In the genomic region with DNA sequence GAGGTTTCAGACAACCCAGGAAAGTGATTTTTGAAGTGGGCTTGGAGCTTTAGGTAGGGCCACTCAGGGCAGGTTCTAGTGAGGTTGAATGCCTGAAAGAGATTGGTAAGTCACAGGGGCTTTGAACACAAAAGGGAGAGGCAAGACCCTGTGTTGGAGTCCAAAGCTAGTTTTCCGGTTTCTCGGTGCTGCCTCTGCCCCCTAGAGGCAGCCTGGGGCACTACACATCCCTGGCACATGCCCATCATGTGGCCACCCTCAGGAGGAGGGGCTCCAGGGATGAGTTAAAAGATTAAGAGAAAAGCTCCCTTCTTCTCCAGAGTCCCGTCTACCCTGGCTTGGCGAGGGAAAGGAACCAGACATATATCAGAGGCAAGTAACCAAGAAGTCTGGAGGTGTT, we compare ENCODE assay signal across 9 mouse cellular contexts. TPM values are rescaled to one million over a fixed set of nuclear protein-coding genes. Genes with fewer than 3 reads are reported as not detected.
A peak's percentile ranks its signal among the peaks of the same experiment; 100 is the strongest.
DNase-seq lines count a peak whose midpoint lies in the region; ATAC-seq lines count a peak whose summit lies in the region.
"Had no signal": no experiment of that assay in that cellular context is flagged by ENCODE, and none has a peak within 500 bp of the region (broad histone marks: within the 10 kb centered on the region; RNA-seq: fewer than 3 reads in every experiment).

A gene (plus strand): TSS at position 322 of the 400 bp plus-strand sequence.

- no peak within 1 kb of the TSS for H3K9ac ChIP-seq in hindbrain, embryonic 16.5 days (ENCODE audit: low read depth, low read length)
- no peak within 1 kb of the TSS for H3K9ac ChIP-seq in hindbrain, embryonic 11.5 days (ENCODE audit: low read depth, low read length)
- H3K9ac ChIP-seq in limb, embryonic 13.5 days, result no peak within 1 kb of the TSS
- H3K9ac ChIP-seq: embryonic facial prominence, embryonic 12.5 days had no signal

- H3K27me3 ChIP-seq in hindbrain, embryonic 10.5 days (ENCODE audit: insufficient read depth, poor library complexity, severe bottlenecking), result peaks cover 37% of the 10 kb centered on the region
- H3K27me3 ChIP-seq in hindbrain, embryonic 16.5 days (replicated peaks; ENCODE audit: control insufficient read depth, insufficient read depth, low read length), result no peaks in the 10 kb centered on the region
- peaks cover 5% of the 10 kb centered on the region; the same call in 1 of the 2 replicates for H3K27me3 ChIP-seq in hindbrain, embryonic 11.5 days (ENCODE audit: control insufficient read depth, insufficient read depth, low read length)
- H3K27me3 ChIP-seq in limb, embryonic 13.5 days, result peaks cover 48% of the 10 kb centered on the region
- H3K27me3 ChIP-seq in splenic B cell, adult 2 months (ENCODE audit: control insufficient read depth, insufficient read depth, low read length, poor library complexity, severe bottlenecking), result no peaks in the 10 kb centered on the region

- peak within 1 kb of the TSS; percentile 7; the same call in 1 of the 2 replicates for H3K4me3 ChIP-seq in hindbrain, embryonic 10.5 days
- H3K4me3 ChIP-seq in hindbrain, embryonic 16.5 days (ENCODE audit: low read length), result no peak within 1 kb of the TSS
- no peak within 1 kb of the TSS for H3K4me3 ChIP-seq in hindbrain, embryonic 11.5 days (ENCODE audit: low read depth, low read length)
- no peak within 1 kb of the TSS for H3K4me3 ChIP-seq in limb, embryonic 13.5 days
- H3K4me3 ChIP-seq: embryonic facial prominence, embryonic 12.5 days had no signal

- peak; percentile 74 for DNase-seq in hindbrain, embryonic 10.5 days (ENCODE audit: low spot score)
- peak; percentile 33 for DNase-seq in adipocyte (ENCODE audit: low spot score)
- peak; percentile 80 for DNase-seq in embryo, embryonic 10.5 days (ENCODE audit: low spot score)
- peak; percentile 82 for DNase-seq in hindbrain, embryonic 11.5 days (ENCODE audit: low spot score)
- peak; percentile 86 for DNase-seq in naive thymus-derived CD4-positive, alpha-beta T cell, adult 2 months (ENCODE audit: low read depth)
- DNase-seq in splenic B cell, adult 2 months (ENCODE audit: low read depth, low spot score), result peak; percentile 77

- peaks cover 18% of the 10 kb centered on the region for H3K36me3 ChIP-seq in hindbrain, embryonic 10.5 days
- peaks cover 13% of the 10 kb centered on the region for H3K36me3 ChIP-seq in hindbrain, embryonic 16.5 days (ENCODE audit: control insufficient read depth, insufficient read depth, low read length)
- no peaks in the 10 kb centered on the region for H3K36me3 ChIP-seq in hindbrain, embryonic 11.5 days (ENCODE audit: control insufficient read depth, insufficient read depth, low read length)
- peaks cover 17% of the 10 kb centered on the region for H3K36me3 ChIP-seq in limb, embryonic 13.5 days
- H3K36me3 ChIP-seq in splenic B cell, adult 2 months (ENCODE audit: control insufficient read depth, insufficient read depth, low read length, poor library complexity, severe bottlenecking), result peaks cover 1% of the 10 kb centered on the region; the same call in 1 of the 2 replicates

- H3K9me3 ChIP-seq in hindbrain, embryonic 10.5 days, result no peaks in the 10 kb centered on the region
- H3K9me3 ChIP-seq in hindbrain, embryonic 16.5 days (ENCODE audit: control insufficient read depth, low read length), result no peaks in the 10 kb centered on the region
- no peaks in the 10 kb centered on the region for H3K9me3 ChIP-seq in hindbrain, embryonic 11.5 days (ENCODE audit: control insufficient read depth, low read length)
- H3K9me3 ChIP-seq in limb, embryonic 13.5 days, result no peaks in the 10 kb centered on the region
- H3K9me3 ChIP-seq: embryonic facial prominence, embryonic 12.5 days had no signal

- peak within 1 kb of the TSS; percentile 51; the same call in 1 of the 2 replicates for H3K27ac ChIP-seq in hindbrain, embryonic 10.5 days
- H3K27ac ChIP-seq in hindbrain, embryonic 16.5 days (ENCODE audit: low read depth, low read length), result no peak within 1 kb of the TSS
- no peak within 1 kb of the TSS for H3K27ac ChIP-seq in hindbrain, embryonic 11.5 days (ENCODE audit: low read depth, low read length)
- H3K27ac ChIP-seq in limb, embryonic 13.5 days, result no peak within 1 kb of the TSS
- H3K27ac ChIP-seq: embryonic facial prominence, embryonic 12.5 days had no signal

- ATAC-seq in hindbrain, embryonic 16.5 days, result no peak
- ATAC-seq in hindbrain, embryonic 11.5 days (ENCODE audit: low FRiP score), result no peak
- ATAC-seq in limb, embryonic 13.5 days (ENCODE audit: low FRiP score, low read depth), result no peak

- WGBS in hindbrain, embryonic 10.5 days, result 12% methylated on average over 4 of the region's 4 CpGs
- WGBS in hindbrain, embryonic 16.5 days, result 9% methylated on average over 4 of the region's 4 CpGs
- WGBS in hindbrain, embryonic 11.5 days, result 16% methylated on average over 4 of the region's 4 CpGs
- 13% methylated on average over 4 of the region's 4 CpGs for WGBS in limb, embryonic 13.5 days

- H3K4me1 ChIP-seq in hindbrain, embryonic 10.5 days (replicated peaks), result peaks cover 53% of the 10 kb centered on the region
- peaks cover 14% of the 10 kb centered on the region for H3K4me1 ChIP-seq in hindbrain, embryonic 16.5 days (ENCODE audit: control insufficient read depth, insufficient read depth, low read depth, low read length)
- no peaks in the 10 kb centered on the region; the same call in none of the 2 replicates for H3K4me1 ChIP-seq in hindbrain, embryonic 11.5 days (replicated peaks; ENCODE audit: control insufficient read depth, insufficient read depth, low read length)
- H3K4me1 ChIP-seq in limb, embryonic 13.5 days, result peaks cover 12% of the 10 kb centered on the region

- no peak within 1 kb of the TSS for H3K4me2 ChIP-seq in hindbrain, embryonic 16.5 days (ENCODE audit: low read length)
- no peak within 1 kb of the TSS for H3K4me2 ChIP-seq in hindbrain, embryonic 11.5 days (replicated peaks; ENCODE audit: low read depth, low read length)
- 0 out of 2 replicates have a peak within 1 kb of the TSS, but pooled peaks have one; percentile 0 for H3K4me2 ChIP-seq in limb, embryonic 13.5 days (replicated peaks)
- H3K4me2 ChIP-seq: embryonic facial prominence, embryonic 12.5 days had no signal

RNA-seq across cellular contexts. Expression of the gene that starts here (rescaled TPM):
- polyA plus RNA-seq in hindbrain, embryonic 10.5 days (2016; fragmentation: Nextera tagmentation; extraction: Ambion mirVana), result 0.05 and 0.21 TPM in 2 replicates
- 0.05 and 0.10 TPM in 2 replicates for polyA plus RNA-seq in hindbrain, embryonic 16.5 days (2015; fragmentation: Nextera tagmentation; extraction: Ambion mirVana)
- polyA plus RNA-seq in hindbrain, embryonic 11.5 days (2014; fragmentation: Nextera tagmentation; extraction: Ambion mirVana), result 0.11 and 0.49 TPM in 2 replicates
- polyA plus RNA-seq in limb, embryonic 13.5 days (2015; fragmentation: Nextera tagmentation; extraction: Ambion mirVana), result 0.05 TPM in 1 of 2 replicates, not detected in the other

Comparison
In these comparisons a context has a peak if more than half of its experiments do, and no peak if none do; other contexts are left out.
1. Peak in DNase-seq, H3K4me3 ChIP-seq and H3K27ac ChIP-seq in hindbrain, embryonic 10.5 days; RNA of the gene not detected or under 1 TPM.
2. Peak in DNase-seq in hindbrain, embryonic 11.5 days; RNA of the gene not detected or under 1 TPM.
3. DNase-seq: peak in every context shown above with its lines; median percentile 86 in naive thymus-derived CD4-positive, alpha-beta T cell, adult 2 months; 82 in hindbrain, embryonic 11.5 days; 80 in embryo, embryonic 10.5 days; 77 in splenic B cell, adult 2 months; 74 in hindbrain, embryonic 10.5 days; 33 in adipocyte.